Mouse (Mus musculus): ENCODE measurements around the gene Cyp2b10.
A peak's percentile ranks its signal among the peaks of the same experiment; 100 is the strongest.

The Cyp2b10 gene

GRCm38 (mm10) chr7:25916116-25916515 lies 18.7 kb downstream of the Cyp2b10 start:
- DNase-seq (ENCODE audit: low read depth): no peak

- peak; percentile 21 for DNase-seq (ENCODE audit: low read depth)
Measured at GRCm38 (mm10) chr7:25917271-25917670, 19.9 kb downstream of the Cyp2b10 start.

- DNase-seq (ENCODE audit: low read depth): no peak
Measured at GRCm38 (mm10) chr7:25919467-25919866, 22.0 kb downstream of the Cyp2b10 start.

GRCm38 (mm10) chr7:25945274-25945673 lies 47.9 kb downstream of the Cyp2b10 start:
- DNase-seq (ENCODE audit: low read depth): no peak
